Mouse (Mus musculus) WW6 (cell line): ENCODE measurements at regions not wholly inside any gene's neighbourhood (a gene's known extent, or its start where the extent isn't known, plus 50 kb on each side); places are given as distances from the start of the nearest gene placed in this dataset.

Source experiments
- DNase-seq: peaks from one replicate; pipeline ENCODE4 v3.0.0-alpha.2; 2013; ENCODE audit warnings: low read depth, low spot score

GRCm38 (mm10) chr5:118424764-118425568 is 135.5 kb upstream of the Med13l start:
- DNase-seq = no peak

GRCm38 (mm10) chr5:118426673-118427072 is 133.8 kb upstream of the Med13l start:
- no peak for DNase-seq

- no peak for DNase-seq
Measured at GRCm38 (mm10) chr5:118428323-118429095, 132.0 kb upstream of the Med13l start.

- no peak for DNase-seq
Measured at GRCm38 (mm10) chr5:118433599-118433998, 126.9 kb upstream of the Med13l start.

- DNase-seq = no peak
Measured at GRCm38 (mm10) chr5:118434718-118435555, 125.5 kb upstream of the Med13l start.

DNA sequence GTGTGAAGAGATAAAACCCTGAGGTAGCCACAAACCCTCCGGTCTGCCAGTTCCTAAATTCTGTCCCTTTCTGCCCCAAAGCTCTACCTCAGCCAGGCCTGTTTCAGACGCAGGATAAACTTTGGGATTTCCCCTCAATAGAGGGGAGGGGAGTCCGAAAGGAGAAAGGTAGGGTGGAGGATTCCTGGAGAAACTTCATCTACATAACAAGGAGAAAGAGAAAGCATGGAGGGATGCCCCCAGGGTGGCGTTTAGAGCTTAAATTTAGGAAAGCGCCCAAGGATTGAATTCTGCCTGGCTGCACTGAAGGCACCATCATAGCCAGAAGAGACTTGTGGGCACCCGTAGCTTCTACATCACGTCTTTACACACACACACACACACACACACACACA is 124.9 kb upstream of the Med13l start:
- DNase-seq = no peak

- DNase-seq = no peak
Measured at GRCm38 (mm10) chr5:118436035-118436434, 124.4 kb upstream of the Med13l start.

GRCm38 (mm10) chr5:118436474-118437306 is 123.8 kb upstream of the Med13l start:
- peak; percentile 75 for DNase-seq

DNA sequence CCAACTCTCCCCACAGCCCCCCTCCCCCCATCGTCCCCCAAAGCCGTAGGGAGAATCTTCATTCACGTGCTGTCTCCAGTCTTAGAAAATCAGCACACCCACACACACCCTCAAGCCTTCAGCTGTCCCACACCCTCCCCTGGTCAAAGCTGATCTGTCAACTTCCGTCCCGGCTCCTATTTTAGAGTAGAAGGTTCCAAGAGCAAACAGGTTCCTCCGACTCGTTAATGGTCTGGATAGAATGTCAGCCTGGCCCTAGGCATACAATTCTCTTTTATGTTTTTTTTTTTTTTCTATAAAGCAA is 123.2 kb upstream of the Med13l start:
- no peak for DNase-seq

- no peak for DNase-seq
Measured at GRCm38 (mm10) chr5:118438016-118438415, 122.5 kb upstream of the Med13l start.

GRCm38 (mm10) chr5:118444538-118445251 is 115.8 kb upstream of the Med13l start:
- peak; percentile 80 for DNase-seq

DNA sequence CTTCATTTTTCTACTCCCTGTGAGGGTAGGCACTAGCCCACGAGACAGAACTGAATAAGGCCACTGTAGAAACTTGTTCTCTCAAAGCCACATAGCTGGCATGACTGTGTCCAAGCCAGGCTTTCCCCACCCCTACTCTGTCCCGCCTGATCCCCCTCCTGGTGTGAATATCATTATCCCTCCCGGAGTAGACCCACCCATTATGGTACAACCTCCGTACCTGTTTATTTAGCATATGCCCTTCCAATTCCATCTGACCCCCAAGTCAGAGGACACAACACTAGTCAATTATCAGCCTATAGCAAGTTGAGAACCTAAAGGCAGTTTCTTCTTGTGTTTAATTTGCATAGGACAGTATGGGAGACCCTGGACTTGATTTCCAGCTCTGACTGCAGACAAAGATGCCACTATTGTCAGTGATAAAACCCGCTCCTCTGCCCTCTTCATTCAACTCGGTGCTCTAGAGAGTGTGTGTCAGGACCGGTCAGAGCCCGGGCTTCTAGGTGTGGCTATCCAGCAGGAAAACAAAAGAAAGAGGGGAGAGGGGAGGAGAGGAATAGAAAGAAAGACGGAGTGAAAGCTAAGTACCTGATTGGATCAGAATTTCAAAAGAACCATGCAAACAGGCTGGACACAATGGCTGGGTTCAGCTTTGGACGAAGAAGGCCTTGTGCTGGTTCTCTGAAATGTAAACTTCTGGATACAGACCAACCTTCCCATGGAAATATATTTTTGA is 115.1 kb upstream of the Med13l start:
- DNase-seq = no peak

GRCm38 (mm10) chr5:118445988-118446280 is 114.5 kb upstream of the Med13l start:
- DNase-seq = no peak

DNA sequence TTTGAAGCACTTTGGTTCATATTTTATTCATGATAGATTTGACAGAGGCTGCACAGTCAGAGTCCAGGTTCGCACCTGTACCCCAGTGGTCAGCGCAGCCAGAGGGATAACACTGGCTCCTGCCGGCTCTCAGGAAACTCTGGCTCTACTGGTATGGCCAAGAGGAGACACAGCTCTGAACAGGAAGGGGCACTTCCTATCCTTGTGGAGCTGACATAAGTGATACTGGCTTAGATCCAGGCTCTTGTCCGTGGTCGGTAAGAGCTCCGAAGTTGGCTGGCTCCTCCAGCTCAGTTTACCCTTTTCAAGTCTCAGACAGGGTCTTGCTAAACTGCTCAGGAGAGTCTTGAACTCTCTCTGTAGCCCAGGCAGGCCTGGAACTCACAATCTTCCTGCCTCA is 113.6 kb upstream of the Med13l start:
- DNase-seq = no peak

DNA sequence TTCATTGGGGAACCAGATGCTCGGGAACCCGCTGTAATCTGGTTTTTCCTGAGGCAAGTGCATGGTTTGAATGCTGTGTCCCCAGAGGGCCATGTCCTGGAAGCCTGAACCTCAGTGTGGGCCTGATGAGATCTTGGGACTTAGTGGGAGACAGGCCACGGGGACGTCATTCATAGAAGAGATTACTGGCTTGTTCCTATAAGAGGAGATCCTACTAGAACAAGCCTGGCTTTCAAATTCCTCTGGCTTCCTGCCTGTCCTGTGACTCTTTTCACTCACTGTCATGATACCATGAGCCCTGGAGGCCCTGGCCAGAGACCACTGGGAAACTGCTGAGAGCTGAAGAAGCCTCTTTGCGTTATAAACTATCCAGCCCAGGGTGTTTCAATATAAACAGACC is 113.1 kb upstream of the Med13l start:
- DNase-seq = no peak

DNA sequence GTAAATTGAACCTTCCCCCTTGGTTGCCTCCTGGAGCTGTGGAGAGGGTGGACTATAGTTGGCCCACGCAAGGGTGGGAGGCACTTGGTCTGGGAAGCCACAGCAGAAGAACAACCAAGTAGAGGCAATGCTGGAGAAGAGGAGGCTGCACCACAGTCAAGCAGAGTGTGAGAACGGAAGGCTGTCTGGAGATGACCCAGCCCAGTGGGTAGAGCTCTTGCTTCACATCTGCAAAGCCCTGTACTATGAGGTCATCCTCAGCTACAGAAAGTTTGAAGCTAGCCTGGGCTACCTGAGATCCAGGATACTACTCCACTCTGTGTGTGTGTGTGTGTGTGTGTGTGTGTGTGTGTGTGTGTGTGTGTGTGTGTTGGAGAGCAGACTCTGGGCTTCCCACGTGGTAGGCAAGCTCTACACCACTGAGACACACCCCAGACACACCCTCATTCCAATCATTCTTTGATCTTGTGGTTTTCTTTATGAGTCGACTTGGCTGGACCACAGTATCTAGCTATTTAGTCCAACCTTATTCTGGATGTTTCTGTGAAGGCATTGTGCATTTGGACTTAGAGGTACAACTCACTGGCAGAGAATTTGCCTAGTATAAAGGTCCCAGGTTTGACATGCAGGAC is 111.5 kb upstream of the Med13l start:
- DNase-seq = no peak

DNA sequence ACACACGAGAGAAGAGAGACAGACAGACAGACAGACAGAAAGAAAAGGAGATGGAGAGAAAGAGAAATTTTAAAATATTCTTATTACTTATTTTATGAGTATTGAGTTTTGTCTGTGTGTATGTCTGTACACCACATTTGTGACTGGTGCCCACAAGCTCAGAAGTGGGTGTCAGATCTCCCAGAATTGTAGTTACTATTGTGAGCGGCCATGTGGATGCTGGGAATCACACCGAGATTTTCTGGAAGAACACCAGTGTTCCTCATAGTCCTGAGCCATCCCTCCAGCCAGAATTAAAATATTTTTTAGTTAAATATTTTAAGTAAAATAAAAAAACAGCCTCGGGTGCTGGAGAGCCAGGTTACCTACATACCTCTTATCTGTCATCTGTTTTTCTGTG is 110.6 kb upstream of the Med13l start:
- no peak for DNase-seq

- no peak for DNase-seq
Measured at GRCm38 (mm10) chr5:118452052-118452451, 108.4 kb upstream of the Med13l start.

- no peak for DNase-seq
Measured at GRCm38 (mm10) chr5:118454096-118454495, 106.4 kb upstream of the Med13l start.
